Mouse (Mus musculus): Measurements from ENCODE around the gene Fam131b.

Fam131b gene

DNA sequence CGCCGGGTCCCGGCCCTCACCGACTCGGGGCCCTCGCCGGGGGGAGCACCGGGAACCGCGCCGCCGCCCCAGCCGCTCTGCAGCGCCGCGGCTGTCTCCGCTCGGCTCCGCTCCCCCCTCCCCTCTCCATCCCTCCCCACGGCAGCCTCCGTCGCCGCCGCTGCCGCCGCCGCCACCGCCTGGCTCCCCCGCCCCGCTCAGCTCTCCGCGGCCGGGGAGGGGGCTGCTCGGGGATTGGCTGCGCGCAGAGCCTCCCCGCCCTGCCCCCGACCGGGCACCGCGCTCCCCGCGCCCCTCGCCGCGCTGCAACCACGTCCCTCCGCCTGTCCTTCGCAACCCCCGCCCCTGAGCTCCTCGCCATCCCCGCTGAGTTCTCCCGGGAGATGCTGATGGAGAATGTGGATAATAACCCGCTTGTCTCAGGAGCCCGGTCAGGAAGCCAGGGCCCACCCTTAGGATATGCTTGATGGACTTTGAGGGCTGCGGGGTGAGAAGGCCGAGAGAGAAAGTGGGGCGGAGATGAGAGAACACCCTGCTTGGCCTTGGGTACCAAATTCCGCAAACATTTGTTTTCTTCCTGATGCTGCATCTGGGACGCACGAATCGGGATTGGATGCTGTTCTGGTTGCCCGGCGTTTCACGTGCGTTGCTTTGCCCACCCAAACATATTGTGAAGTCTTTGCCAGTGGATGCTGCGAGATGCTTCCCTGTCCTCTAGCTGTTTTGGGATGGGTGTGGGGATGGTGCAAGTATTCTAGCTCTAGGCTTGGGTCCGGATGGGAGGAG is at the start of gene Fam131b:
Fam131b (minus strand) TSS at position 162 of the 786 bp plus-strand sequence.
- DNase-seq (ENCODE audit: low read depth, low spot score) = peak; percentile 39

DNA sequence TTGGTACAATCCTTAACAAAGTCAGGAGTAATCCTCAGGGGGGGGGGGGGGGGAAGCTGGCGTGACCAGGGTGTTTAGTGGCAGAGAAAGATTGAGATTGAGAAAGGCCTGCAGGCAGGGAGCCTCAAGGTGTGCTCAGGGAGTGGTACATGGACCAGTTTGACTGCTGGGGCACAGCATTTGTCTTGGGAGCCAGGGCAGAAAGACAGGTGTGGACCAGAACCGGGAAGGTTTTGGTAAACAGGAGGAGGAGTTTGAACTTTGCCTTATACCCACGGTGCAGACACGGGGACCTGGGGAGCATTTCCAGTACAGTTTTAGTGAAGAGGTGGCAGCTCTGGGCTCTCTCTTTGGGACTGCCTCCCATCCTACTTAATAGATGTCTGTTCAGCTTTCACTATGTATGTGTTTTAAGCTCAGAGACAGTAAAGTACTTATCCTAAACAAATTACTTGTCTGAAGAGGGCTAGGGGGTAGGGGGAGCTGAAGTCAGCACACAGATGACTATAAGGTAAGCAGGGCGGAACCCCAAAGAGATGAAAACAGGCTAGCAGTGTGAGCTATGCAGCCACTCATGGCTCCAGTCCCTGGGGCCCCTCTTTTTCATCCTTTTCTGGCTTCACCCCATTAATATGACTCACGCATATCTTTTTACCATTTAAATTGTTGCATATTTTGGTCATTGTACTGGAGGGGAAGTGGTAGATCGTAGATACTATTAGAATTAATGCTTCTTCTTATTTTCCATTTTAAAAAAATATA is 49.4 kb upstream of the Fam131b start:
- no peak for DNase-seq (ENCODE audit: low read depth, low spot score)

GRCm38 (mm10) chr6:42372816-42373547 is 48.5 kb upstream of the Fam131b start, which contains the start of gene Epha1:
Epha1 (minus strand) TSS chr6:42373268.
- DNase-seq (ENCODE audit: low read depth, low spot score) = peak; percentile 76

- DNase-seq (ENCODE audit: low read depth, low spot score) = no peak
Observed at GRCm38 (mm10) chr6:42372421-42372815, 48.0 kb upstream of the Fam131b start.

GRCm38 (mm10) chr6:42372001-42372400 is 47.6 kb upstream of the Fam131b start:
- DNase-seq (ENCODE audit: low read depth, low spot score) = no peak

- no peak for DNase-seq (ENCODE audit: low read depth, low spot score)
Observed at GRCm38 (mm10) chr6:42370630-42371363, 46.4 kb upstream of the Fam131b start.

DNA sequence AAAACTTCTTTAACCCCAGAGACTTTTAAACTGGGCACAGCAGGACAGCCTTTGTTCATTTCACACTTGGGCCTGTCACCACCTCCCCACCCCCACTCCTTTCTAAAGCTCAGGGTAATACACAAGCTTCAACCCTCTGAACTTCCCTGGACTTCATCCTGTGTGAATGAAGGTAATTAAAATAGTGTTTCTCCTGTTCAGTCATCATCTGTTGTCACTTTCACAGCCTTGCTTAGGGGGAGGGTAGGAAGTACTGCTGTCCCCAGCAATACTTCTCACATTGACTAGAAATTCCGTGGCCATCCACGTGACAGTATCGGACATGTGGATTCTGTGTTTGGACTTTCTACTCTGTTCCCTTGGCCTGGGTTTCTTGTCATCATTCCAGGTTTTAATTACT is 45.4 kb upstream of the Fam131b start:
- DNase-seq (ENCODE audit: low read depth, low spot score) = no peak

- DNase-seq (ENCODE audit: low read depth, low spot score) = no peak
Observed at GRCm38 (mm10) chr6:42365215-42365614, 40.8 kb upstream of the Fam131b start.

- no peak for DNase-seq (ENCODE audit: low read depth, low spot score)
Observed at GRCm38 (mm10) chr6:42364607-42365006, 40.2 kb upstream of the Fam131b start.

GRCm38 (mm10) chr6:42364066-42364465 is 39.6 kb upstream of the Fam131b start:
- DNase-seq (ENCODE audit: low read depth, low spot score) = no peak

DNA sequence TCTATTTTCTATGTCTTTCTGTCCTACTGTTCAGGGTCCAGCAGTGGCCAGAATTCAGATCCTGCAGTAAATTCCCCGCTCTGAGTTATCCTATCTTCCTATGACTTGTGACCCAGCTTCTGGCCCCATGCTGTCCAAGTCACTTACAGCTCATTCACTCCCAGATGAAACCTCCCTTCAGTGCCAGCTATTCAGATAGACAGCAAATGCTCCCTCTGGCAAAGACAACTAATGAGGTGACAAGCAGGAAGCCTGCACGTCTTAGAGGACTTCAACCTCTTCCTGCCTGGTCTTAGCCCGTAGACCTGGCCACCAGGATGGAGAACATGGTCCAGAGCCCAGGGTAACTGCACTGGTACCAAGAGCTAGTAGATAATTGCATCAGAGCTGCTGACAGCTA is 38.5 kb upstream of the Fam131b start:
- no peak for DNase-seq (ENCODE audit: low read depth, low spot score)

DNA sequence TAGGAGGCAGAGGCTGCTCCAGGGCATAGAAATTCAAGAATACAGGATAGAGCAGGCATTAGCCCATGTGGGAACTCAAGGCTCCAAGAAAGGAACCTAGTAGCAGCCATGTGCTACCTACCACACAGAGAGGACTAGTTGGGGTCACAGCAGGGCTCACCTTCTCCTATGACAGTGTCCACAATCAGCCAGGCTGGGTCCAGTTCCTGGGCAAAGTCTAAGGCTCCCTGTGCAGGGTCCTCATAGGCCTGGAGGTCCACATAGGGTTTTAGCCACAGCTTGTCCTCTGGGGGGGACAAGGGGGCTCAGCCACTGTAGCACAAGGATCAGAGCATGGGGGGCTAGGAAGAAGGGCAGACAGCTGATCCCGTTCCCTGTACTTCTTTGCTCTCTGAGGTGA is 38.1 kb upstream of the Fam131b start:
- DNase-seq (ENCODE audit: low read depth, low spot score) = no peak

GRCm38 (mm10) chr6:42362074-42362473 is 37.6 kb upstream of the Fam131b start:
- DNase-seq (ENCODE audit: low read depth, low spot score) = no peak

GRCm38 (mm10) chr6:42361041-42361895 is 36.8 kb upstream of the Fam131b start:
- DNase-seq (ENCODE audit: low read depth, low spot score) = no peak

DNA sequence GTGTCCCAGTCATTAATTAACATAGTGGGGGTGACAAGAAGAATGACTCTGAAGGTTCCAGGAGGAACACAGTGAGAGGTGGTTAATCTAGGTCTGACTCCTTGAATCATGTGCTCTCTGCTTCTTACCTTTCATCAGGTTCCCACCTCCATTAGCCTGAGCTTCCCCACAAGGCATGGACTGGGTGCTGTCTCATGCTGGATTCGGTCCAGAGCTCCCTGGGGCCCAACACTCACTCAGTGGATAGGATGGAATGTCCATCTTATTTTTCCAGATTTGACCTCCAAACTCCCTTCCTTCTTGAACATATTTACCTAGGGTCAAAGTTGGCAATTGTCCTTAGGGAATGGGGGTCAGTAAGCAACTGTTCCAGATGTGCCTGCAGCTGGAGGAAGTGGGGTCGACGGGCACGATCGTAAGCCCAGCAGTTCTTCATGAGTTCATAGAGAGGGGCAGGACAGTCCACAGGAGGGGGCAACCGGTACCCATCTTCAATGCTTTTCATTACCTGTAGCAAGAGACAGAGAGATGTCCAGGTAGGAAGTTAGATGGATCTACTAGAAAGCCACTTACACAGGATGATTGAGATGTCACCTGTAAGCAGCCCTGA is 35.9 kb upstream of the Fam131b start:
- no peak for DNase-seq (ENCODE audit: low read depth, low spot score)

DNA sequence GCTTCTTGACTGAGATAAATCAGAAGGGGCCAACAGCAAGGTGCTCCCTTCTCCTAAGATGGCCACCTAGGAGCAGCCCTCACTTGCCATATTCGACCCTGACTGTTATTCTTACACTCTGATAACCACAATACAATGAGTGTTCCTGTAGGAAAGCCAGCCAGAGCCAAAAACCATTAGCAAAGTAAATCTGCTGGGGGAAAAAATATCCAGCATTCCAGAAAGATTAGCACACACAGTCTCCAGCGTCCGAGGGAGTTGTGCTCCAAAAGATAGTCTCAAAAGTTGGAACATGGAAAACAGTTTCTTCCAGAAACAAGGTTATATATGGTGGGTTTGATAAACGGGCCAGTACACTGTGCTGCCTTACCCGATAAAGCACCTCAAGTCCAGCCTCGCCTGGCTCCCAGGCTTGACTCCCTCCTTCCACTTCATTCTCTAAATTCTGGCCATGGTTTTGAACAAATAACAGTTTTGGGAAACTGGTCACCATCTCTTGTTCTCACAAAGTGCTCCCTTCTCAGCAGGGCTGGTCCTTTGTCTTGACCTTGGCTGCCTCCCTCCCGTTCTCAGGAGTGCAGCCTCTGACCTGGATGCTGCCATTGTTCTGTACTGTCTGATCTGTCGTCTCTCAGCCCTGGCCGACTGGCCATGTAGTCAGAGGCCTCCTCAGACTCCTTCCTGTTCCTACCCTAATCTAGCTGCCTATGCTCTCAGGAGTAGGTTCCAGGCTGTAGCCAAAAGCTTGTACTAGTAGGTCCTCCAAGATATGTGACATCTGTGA is 35.1 kb upstream of the Fam131b start:
- DNase-seq (ENCODE audit: low read depth, low spot score) = no peak

DNA sequence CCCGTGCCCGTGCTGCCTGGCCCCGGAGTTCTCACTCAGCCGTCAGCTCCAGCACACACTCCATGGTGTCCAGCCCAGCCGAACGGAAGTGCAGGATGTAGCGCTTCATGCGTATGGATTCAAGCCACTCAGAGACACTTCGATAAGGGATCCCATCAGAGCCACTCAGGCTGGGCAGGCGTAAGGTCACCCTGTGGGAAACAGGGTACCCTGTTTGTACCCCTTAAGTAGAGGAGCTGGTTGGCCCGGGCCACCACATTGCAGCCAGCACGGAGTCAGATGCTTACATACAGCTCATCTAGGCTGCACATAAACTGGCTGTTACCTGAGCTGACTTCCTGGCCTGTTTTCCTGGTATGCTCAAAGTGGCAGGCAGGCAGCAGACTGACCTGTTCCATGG is 34.5 kb upstream of the Fam131b start:
- DNase-seq (ENCODE audit: low read depth, low spot score) = no peak

DNA sequence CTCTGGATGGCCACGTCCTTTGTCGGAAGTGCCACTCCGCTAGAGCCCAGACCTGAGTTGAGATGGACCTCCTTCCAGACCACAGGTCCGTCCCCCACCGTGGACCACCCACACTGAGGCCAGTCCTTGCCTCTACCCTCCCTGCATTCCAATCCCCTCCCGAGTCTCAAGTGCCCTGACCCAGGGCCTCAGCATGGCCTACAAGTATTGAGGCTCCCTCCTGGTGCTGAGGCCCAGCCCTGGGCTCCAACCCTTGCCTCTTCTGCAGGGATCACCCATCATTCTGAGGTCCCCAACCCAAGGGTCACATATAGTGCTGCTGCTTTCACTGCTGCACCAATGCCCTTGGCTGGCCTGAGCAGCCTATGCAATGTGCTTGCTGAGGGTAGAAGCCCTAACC is 33.5 kb upstream of the Fam131b start:
- no peak for DNase-seq (ENCODE audit: low read depth, low spot score)

DNA sequence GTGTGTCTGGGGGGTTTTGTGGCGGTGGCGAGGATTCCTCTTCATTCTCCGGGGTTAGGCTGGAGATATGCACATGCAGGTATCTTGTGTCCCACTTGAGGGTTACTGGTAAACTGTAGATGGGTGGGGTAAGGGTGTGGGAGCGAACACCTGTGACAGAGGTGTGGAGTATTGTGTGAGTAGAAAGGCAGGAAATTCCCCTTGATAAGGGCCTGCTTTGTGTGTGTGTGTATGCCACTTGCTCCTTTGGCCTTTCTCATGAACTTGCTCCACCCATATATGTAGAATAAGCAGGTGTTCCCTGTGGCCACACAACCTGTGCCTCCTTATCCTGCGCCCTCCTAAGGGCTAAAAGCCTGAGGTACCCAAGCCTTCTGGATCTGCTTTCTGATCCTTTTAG is 32.5 kb upstream of the Fam131b start:
- no peak for DNase-seq (ENCODE audit: low read depth, low spot score)

Measured in ZHBTc4 (cell line).